Mouse (Mus musculus): ENCODE data around the gene Fbn1. TPM values are rescaled to one million over a fixed set of nuclear protein-coding genes. Genes with fewer than 3 reads are reported as not detected.
"Not testable (repeated sequence)": the region's sequence is repeated elsewhere in the genome, so short reads cannot be mapped to it uniquely, and the experiment has no call there.

Fbn1 gene
- polyA plus RNA-seq, 1 experiment from 2014 or later = 32.8 TPM

- H3K27me3 ChIP-seq (ENCODE audit: control insufficient read depth, insufficient read depth, low read depth, low read length) = no peaks in the 10 kb centered on the region
- H3K9me3 ChIP-seq (ENCODE audit: control insufficient read depth, low read length) = no peaks in the 10 kb centered on the region
- no peak for ATAC-seq (ENCODE audit: low read depth)
- H3K36me3 ChIP-seq (ENCODE audit: control insufficient read depth, insufficient read depth, low read length) = no peaks in the 10 kb centered on the region
- no peak overlapping the region for H3K4me3 ChIP-seq (ENCODE audit: low read length)
- no peak overlapping the region for H3K4me2 ChIP-seq (ENCODE audit: low read depth, low read length)
- no peak overlapping the region for H3K9ac ChIP-seq (ENCODE audit: low read length)
- H3K4me1 ChIP-seq (replicated peaks; ENCODE audit: control insufficient read depth, insufficient read depth, low read length) = peaks cover 13% of the 10 kb centered on the region
- H3K27ac ChIP-seq (ENCODE audit: low read length) = no peak overlapping the region
- WGBS = 71% methylated on average over 5 of the region's 5 CpGs
These were observed 213.8 kb downstream of the Fbn1 start for GRCm38 (mm10) chr2:125293969-125294491.

- H3K4me2 ChIP-seq (ENCODE audit: low read depth, low read length) = no peak overlapping the region
- no peaks in the 10 kb centered on the region for H3K9me3 ChIP-seq (ENCODE audit: control insufficient read depth, low read length)
- H3K4me1 ChIP-seq (replicated peaks; ENCODE audit: control insufficient read depth, insufficient read depth, low read length) = peaks cover 6% of the 10 kb centered on the region
- H3K4me3 ChIP-seq (ENCODE audit: low read length) = no peak overlapping the region
- no peak for ATAC-seq (ENCODE audit: low read depth)
- no peaks in the 10 kb centered on the region for H3K27me3 ChIP-seq (ENCODE audit: control insufficient read depth, insufficient read depth, low read depth, low read length)
- no peak overlapping the region for H3K9ac ChIP-seq (ENCODE audit: low read length)
- H3K27ac ChIP-seq (ENCODE audit: low read length) = no peak overlapping the region
- 54% methylated on average over 7 of the region's 7 CpGs for WGBS
- no peaks in the 10 kb centered on the region for H3K36me3 ChIP-seq (ENCODE audit: control insufficient read depth, insufficient read depth, low read length)
These were observed 215.2 kb downstream of the Fbn1 start for GRCm38 (mm10) chr2:125292616-125293015.

- Histone ChIP-seq H3K27ac (ENCODE audit: low read length) (no peak overlapping the region), H3K36me3 (ENCODE audit: control insufficient read depth, insufficient read depth, low read length) (no peaks in the 10 kb centered on the region), H3K9ac (ENCODE audit: low read length) (no peak overlapping the region), H3K4me3 (ENCODE audit: low read length) (no peak overlapping the region), H3K27me3 (ENCODE audit: control insufficient read depth, insufficient read depth, low read depth, low read length) (no peaks in the 10 kb centered on the region), H3K4me2 (ENCODE audit: low read depth, low read length) (no peak overlapping the region), H3K9me3 (ENCODE audit: control insufficient read depth, low read length) (no peaks in the 10 kb centered on the region), H3K4me1 (replicated peaks; ENCODE audit: control insufficient read depth, insufficient read depth, low read length) (peaks cover 6% of the 10 kb centered on the region)
- WGBS = 55% methylated on average over 1 of the region's 1 CpGs
- ATAC-seq (ENCODE audit: low read depth) = no peak
These were observed 216.7 kb downstream of the Fbn1 start for GRCm38 (mm10) chr2:125291101-125291500.

- no peak overlapping the region for H3K4me3 ChIP-seq (ENCODE audit: low read length)
- peaks cover 6% of the 10 kb centered on the region; the same call in 1 of the 2 replicates for H3K4me1 ChIP-seq (replicated peaks; ENCODE audit: control insufficient read depth, insufficient read depth, low read length)
- H3K4me2 ChIP-seq (ENCODE audit: low read depth, low read length) = no peak overlapping the region
- H3K27ac ChIP-seq (ENCODE audit: low read length) = no peak overlapping the region
- H3K9me3 ChIP-seq (ENCODE audit: control insufficient read depth, low read length) = no peaks in the 10 kb centered on the region
- H3K9ac ChIP-seq (ENCODE audit: low read length) = no peak overlapping the region
- no peaks in the 10 kb centered on the region for H3K36me3 ChIP-seq (ENCODE audit: control insufficient read depth, insufficient read depth, low read length)
- 80% methylated on average over 10 of the region's 10 CpGs for WGBS
- no peaks in the 10 kb centered on the region for H3K27me3 ChIP-seq (ENCODE audit: control insufficient read depth, insufficient read depth, low read depth, low read length)
- no peak for ATAC-seq (ENCODE audit: low read depth)
These were observed 217.4 kb downstream of the Fbn1 start for GRCm38 (mm10) chr2:125290197-125290965.

- H3K9ac ChIP-seq (ENCODE audit: low read length) = no peak overlapping the region
- 91% methylated on average over 4 of the region's 4 CpGs for WGBS
These were observed 222.0 kb downstream of the Fbn1 start for GRCm38 (mm10) chr2:125285777-125286176.

DNA sequence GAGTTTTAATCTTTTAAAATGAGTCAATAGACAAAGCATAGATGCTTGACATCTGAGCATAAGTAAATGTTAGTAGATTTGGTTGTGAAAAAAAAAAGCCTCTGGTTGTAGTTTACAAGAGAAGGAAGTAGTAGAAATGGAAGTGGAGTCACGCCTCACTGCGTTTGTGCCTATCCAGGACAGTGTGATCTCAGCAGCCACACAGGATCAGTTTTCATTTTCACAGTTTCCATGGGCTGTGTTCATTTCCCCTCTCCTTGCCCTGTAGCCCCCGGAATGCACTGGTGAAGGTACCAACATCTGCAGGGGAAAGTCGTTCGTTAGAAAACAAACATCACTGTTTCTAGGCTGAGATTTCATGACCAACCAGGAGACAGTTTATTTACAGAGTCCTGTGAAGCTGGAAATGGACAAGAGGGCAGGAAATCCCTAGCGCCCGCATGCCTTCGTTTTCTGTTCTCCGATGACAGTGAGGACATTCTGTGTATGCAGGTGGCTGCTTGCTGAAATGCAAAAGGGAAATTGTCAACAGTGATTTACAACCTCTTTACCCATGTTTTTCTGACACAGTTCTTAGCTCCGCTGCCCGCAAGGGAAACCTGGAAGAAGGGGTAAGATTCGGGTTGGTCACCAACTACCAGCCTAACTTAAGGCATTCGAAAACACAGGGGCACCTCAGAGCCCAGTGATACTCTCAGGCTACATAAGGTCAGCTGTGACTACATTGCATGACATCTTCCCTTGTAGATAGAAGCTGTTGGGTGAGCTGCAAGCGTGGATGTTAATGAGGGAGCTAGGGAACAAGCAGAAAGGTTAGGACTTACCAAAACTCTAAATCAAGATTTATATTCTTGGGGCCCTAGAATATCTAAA lies 225.2 kb downstream of the Fbn1 start:
- Histone ChIP-seq H3K27ac (ENCODE audit: low read length) (no peak overlapping the region), H3K4me3 (ENCODE audit: low read length) (peak overlapping the region; percentile 18; the same call in 1 of the 2 replicates), H3K4me2 (ENCODE audit: low read depth, low read length) (peak overlapping the region; percentile 31), H3K9me3 (ENCODE audit: control insufficient read depth, low read length) (no peaks in the 10 kb centered on the region), H3K9ac (ENCODE audit: low read length) (peak overlapping the region; percentile 12), H3K4me1 (replicated peaks; ENCODE audit: control insufficient read depth, insufficient read depth, low read length) (peaks cover 5% of the 10 kb centered on the region; the same call in 1 of the 2 replicates), H3K27me3 (ENCODE audit: control insufficient read depth, insufficient read depth, low read depth, low read length) (no peaks in the 10 kb centered on the region), H3K36me3 (ENCODE audit: control insufficient read depth, insufficient read depth, low read length) (no peaks in the 10 kb centered on the region)
- no peak for ATAC-seq (ENCODE audit: low read depth)
- 26% methylated on average over 14 of the region's 14 CpGs for whole genome bisulfite sequencing

More at GRCm38 (mm10) chr2:125285777-125286176, 222.0 kb downstream of the Fbn1 start:
- Histone ChIP-seq H3K27ac (ENCODE audit: low read length) (no peak overlapping the region), H3K4me1 (replicated peaks; ENCODE audit: control insufficient read depth, insufficient read depth, low read length) (no peaks in the 10 kb centered on the region), H3K36me3 (ENCODE audit: control insufficient read depth, insufficient read depth, low read length) (no peaks in the 10 kb centered on the region), H3K9me3 (ENCODE audit: control insufficient read depth, low read length) (no peaks in the 10 kb centered on the region), H3K4me2 (ENCODE audit: low read depth, low read length) (no peak overlapping the region), H3K27me3 (ENCODE audit: control insufficient read depth, insufficient read depth, low read depth, low read length) (no peaks in the 10 kb centered on the region), H3K4me3 (ENCODE audit: low read length) (no peak overlapping the region)
- ATAC-seq (ENCODE audit: low read depth) = no peak

DNA sequence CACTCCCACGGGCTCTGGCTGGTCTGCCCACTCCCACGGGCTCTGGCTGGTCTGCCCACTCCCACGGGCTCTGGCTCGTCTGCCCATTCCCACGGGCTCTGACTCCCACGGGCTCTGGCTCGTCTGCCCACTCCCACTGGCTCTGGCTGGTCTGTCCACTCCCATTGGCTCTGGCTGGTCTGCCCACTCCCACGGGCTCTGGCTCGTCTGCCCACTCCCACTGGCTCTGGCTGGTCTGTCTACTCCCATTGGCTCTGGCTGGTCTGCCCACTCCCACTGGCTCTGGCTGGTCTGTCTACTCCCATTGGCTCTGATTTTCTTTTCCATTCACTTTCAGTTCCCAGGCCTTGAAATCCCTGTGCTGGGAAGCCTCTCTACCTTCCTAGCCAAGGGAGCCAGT lies 227.8 kb downstream of the Fbn1 start:
- not testable (repeated sequence) for H3K27ac ChIP-seq (ENCODE audit: low read length); H3K9ac ChIP-seq (ENCODE audit: low read length); H3K9me3 ChIP-seq (ENCODE audit: control insufficient read depth, low read length); H3K4me1 ChIP-seq (replicated peaks; ENCODE audit: control insufficient read depth, insufficient read depth, low read length); ATAC-seq (ENCODE audit: low read depth); H3K4me3 ChIP-seq (ENCODE audit: low read length); H3K27me3 ChIP-seq (ENCODE audit: control insufficient read depth, insufficient read depth, low read depth, low read length); H3K36me3 ChIP-seq (ENCODE audit: control insufficient read depth, insufficient read depth, low read length); H3K4me2 ChIP-seq (ENCODE audit: low read depth, low read length)
- WGBS = 71% methylated on average over 9 of the region's 9 CpGs

DNA sequence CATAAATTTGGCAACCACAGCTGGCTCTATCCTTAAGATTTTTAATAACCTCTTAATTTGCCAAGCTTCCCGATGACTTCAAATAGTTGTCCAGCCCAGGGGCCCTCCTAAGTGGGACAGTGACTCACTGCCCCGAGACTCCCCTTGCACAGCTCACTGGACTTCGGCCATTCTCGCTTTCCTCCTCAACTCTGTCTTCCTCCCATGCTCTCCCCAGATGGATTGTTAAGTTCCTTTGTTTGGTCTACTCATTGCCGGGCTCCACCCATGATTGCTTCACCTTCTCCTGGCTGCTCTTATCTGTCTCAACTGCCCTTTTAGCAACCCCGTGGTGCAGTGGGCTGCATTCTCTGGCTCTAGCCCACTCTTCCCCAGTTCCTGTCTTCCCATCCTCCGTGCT lies 229.3 kb downstream of the Fbn1 start:
- Histone ChIP-seq H3K27ac (ENCODE audit: low read length) (peak overlapping the region; percentile 62), H3K4me2 (ENCODE audit: low read depth, low read length) (no peak overlapping the region), H3K9ac (ENCODE audit: low read length) (no peak overlapping the region), H3K27me3 (ENCODE audit: control insufficient read depth, insufficient read depth, low read depth, low read length) (no peaks in the 10 kb centered on the region), H3K9me3 (ENCODE audit: control insufficient read depth, low read length) (no peaks in the 10 kb centered on the region), H3K36me3 (ENCODE audit: control insufficient read depth, insufficient read depth, low read length) (no peaks in the 10 kb centered on the region), H3K4me1 (replicated peaks; ENCODE audit: control insufficient read depth, insufficient read depth, low read length) (peaks cover 5% of the 10 kb centered on the region; the same call in 1 of the 2 replicates), H3K4me3 (ENCODE audit: low read length) (no peak overlapping the region)
- peak; percentile 89 for ATAC-seq (ENCODE audit: low read depth)
- 26% methylated on average over 7 of the region's 7 CpGs for WGBS

GRCm38 (mm10) chr2:125276692-125277091 lies 231.1 kb downstream of the Fbn1 start:
- Histone ChIP-seq H3K36me3 (ENCODE audit: control insufficient read depth, insufficient read depth, low read length) (no peaks in the 10 kb centered on the region), H3K4me2 (ENCODE audit: low read depth, low read length) (no peak overlapping the region), H3K27ac (ENCODE audit: low read length) (no peak overlapping the region), H3K9ac (ENCODE audit: low read length) (no peak overlapping the region), H3K27me3 (ENCODE audit: control insufficient read depth, insufficient read depth, low read depth, low read length) (no peaks in the 10 kb centered on the region), H3K4me1 (replicated peaks; ENCODE audit: control insufficient read depth, insufficient read depth, low read length) (peaks cover 5% of the 10 kb centered on the region; the same call in 1 of the 2 replicates), H3K4me3 (ENCODE audit: low read length) (no peak overlapping the region), H3K9me3 (ENCODE audit: control insufficient read depth, low read length) (no peaks in the 10 kb centered on the region)
- no peak for ATAC-seq (ENCODE audit: low read depth)
- WGBS = 76% methylated on average over 5 of the region's 5 CpGs

All from lung, embryonic 16.5 days (tissue).